ENCODE assay signal across 16 mouse cellular contexts in genomic region chr9:95672760-95673159, GRCm38 (mm10). TPM values are rescaled to one million over a fixed set of nuclear protein-coding genes. Genes with fewer than 3 reads are reported as not detected.
DNase-seq lines count a peak whose midpoint lies in the region; ATAC-seq and TF ChIP-seq lines count a peak whose summit lies in the region.
"Had no signal": no experiment of that assay in that cellular context is flagged by ENCODE, and none has a peak within 500 bp of the region (broad histone marks: within the 10 kb centered on the region; RNA-seq: fewer than 3 reads in every experiment).

No protein-coding gene starts in this region.

- no peak overlapping the region for H3K9ac ChIP-seq in kidney, postnatal 0 days (ENCODE audit: low read depth, low read length)
- H3K9ac ChIP-seq in kidney, embryonic 15.5 days = no peak overlapping the region
- no peak overlapping the region for H3K9ac ChIP-seq in CH12.LX (ENCODE audit: insufficient read depth, low read depth)
- H3K9ac ChIP-seq: embryonic facial prominence, embryonic 12.5 days; liver, embryonic 13.5 days had no signal

- no peak for TF ChIP-seq POLR2A in CH12.LX (IDR thresholded peaks at IDR 0.05; ENCODE audit: low read depth, low read length)
- no peak for TF ChIP-seq POLR2A in brain, embryonic 14.5 days (IDR thresholded peaks at IDR 0.05; ENCODE audit: borderline replicate concordance, extremely low read depth, insufficient read depth, insufficient read length, poor library complexity, severe bottlenecking)

- no peaks in the 10 kb centered on the region for H3K9me3 ChIP-seq in kidney, postnatal 0 days (replicated peaks; ENCODE audit: low read length)
- peaks cover 4% of the 10 kb centered on the region for H3K9me3 ChIP-seq in kidney, embryonic 15.5 days (replicated peaks)
- H3K9me3 ChIP-seq in CH12.LX (replicated peaks; ENCODE audit: low read length) = no peaks in the 10 kb centered on the region
- H3K9me3 ChIP-seq: embryonic facial prominence, embryonic 12.5 days; liver, embryonic 13.5 days had no signal

- no peak for ATAC-seq in kidney, postnatal 0 days (replicated peaks; ENCODE audit: low FRiP score, low read depth)
- no peak for ATAC-seq in kidney, embryonic 15.5 days (replicated peaks; ENCODE audit: low FRiP score)
- no peak for ATAC-seq in megakaryocyte, adult 5-6 weeks (ENCODE audit: poor library complexity, severe bottlenecking)
- ATAC-seq: hindbrain, embryonic 16.5 days had no signal

- H3K27me3 ChIP-seq in kidney, postnatal 0 days (ENCODE audit: insufficient read depth, low read length) = no peaks in the 10 kb centered on the region
- no peaks in the 10 kb centered on the region for H3K27me3 ChIP-seq in kidney, embryonic 15.5 days
- no peaks in the 10 kb centered on the region for H3K27me3 ChIP-seq in CH12.LX (replicated peaks)
- H3K27me3 ChIP-seq: embryonic facial prominence, embryonic 12.5 days; liver, embryonic 13.5 days had no signal

- no peak for DNase-seq in kidney, postnatal 0 days (ENCODE audit: low spot score)
- DNase-seq in 3T3-L1 (ENCODE audit: low read depth, low spot score) (peak; percentile 38), CH12.LX (ENCODE audit: extremely low read depth) (peak; percentile 11)
- DNase-seq in brain, embryonic 14.5 days (ENCODE audit: low read depth) = no peak
- DNase-seq in thymus, postnatal 10 days (ENCODE audit: low spot score in 2 of 2) = no peak
- DNase-seq in cerebellum, postnatal 4 days (ENCODE audit: low spot score in 2 of 2) = no peak
- DNase-seq: adrenal gland, postnatal 36 days; cerebellum, adult 8-10 months; gastrocnemius, postnatal 10 days; kidney, postnatal 25 days; liver, embryonic 13.5 days had no signal

- H3K27ac ChIP-seq in kidney, postnatal 0 days = no peak overlapping the region
- H3K27ac ChIP-seq in kidney, embryonic 15.5 days = no peak overlapping the region
- no peak overlapping the region for H3K27ac ChIP-seq in CH12.LX (ENCODE audit: insufficient read depth, low read depth)
- H3K27ac ChIP-seq: embryonic facial prominence, embryonic 12.5 days; liver, embryonic 13.5 days; midbrain, embryonic 10.5 days had no signal

- no peak overlapping the region for H3K4me3 ChIP-seq in kidney, postnatal 0 days (replicated peaks; ENCODE audit: low read depth, low read length)
- H3K4me3 ChIP-seq in kidney, embryonic 15.5 days (replicated peaks) = no peak overlapping the region
- no peak overlapping the region for H3K4me3 ChIP-seq in CH12.LX (replicated peaks in 1 of 3; ENCODE audit: low read depth in 2 of 3, low read length in 2 of 3, poor library complexity in 1 of 3)
- H3K4me3 ChIP-seq: embryonic facial prominence, embryonic 12.5 days; liver, embryonic 13.5 days; midbrain, embryonic 10.5 days had no signal

- dilution Hi-C loops in CH12.LX (cut with MboI; ENCODE audit: extremely low pct_ligation_motif_present, extremely low pct_unique_long_range_greater_than_20kb, low sequenced_read_pairs) = no loop called here

- H3K4me1 ChIP-seq in kidney, postnatal 0 days (replicated peaks; ENCODE audit: insufficient read depth, low read length) = no peaks in the 10 kb centered on the region
- no peaks in the 10 kb centered on the region for H3K4me1 ChIP-seq in kidney, embryonic 15.5 days
- H3K4me1 ChIP-seq in CH12.LX (ENCODE audit: control insufficient read depth in 1 of 2, insufficient read depth in 2 of 2) = 0 out of 4 replicates have a peak, but pooled peaks cover 0 to 3% of the 10 kb centered on the region in 2 experiments
- H3K4me1 ChIP-seq: embryonic facial prominence, embryonic 12.5 days; liver, embryonic 13.5 days had no signal

- H3K4me2 ChIP-seq in kidney, postnatal 0 days (ENCODE audit: low read length) = no peak overlapping the region
- H3K4me2 ChIP-seq in kidney, embryonic 15.5 days = no peak overlapping the region
- no peak overlapping the region for H3K4me2 ChIP-seq in CH12.LX (ENCODE audit: insufficient read depth, low read depth, poor library complexity, severe bottlenecking)
- H3K4me2 ChIP-seq: embryonic facial prominence, embryonic 12.5 days; liver, embryonic 13.5 days had no signal

- 83% methylated on average over 6 of the region's 6 CpGs for WGBS in kidney, postnatal 0 days
- 85% methylated on average over 6 of the region's 6 CpGs for WGBS in kidney, embryonic 15.5 days

- TF ChIP-seq RAD21 in CH12.LX (IDR thresholded peaks at IDR 0.05; ENCODE audit: low read depth, low read length) = peak; percentile 12

- peak; percentile 40; the same call in 1 of the 2 replicates for TF ChIP-seq CTCF in kidney, postnatal 0 days (IDR thresholded peaks at IDR 0.05; ENCODE audit: low read depth)
- TF ChIP-seq CTCF in CH12.LX (conservative IDR thresholded peaks at IDR 0.05 in 1 of 2, IDR thresholded peaks at IDR 0.05 in 1 of 2; ENCODE audit: low read depth in 2 of 2, low read length in 2 of 2) = peak; percentile 10 to 33; a peak in 2 of 4 replicates
- TF ChIP-seq CTCF in brain, embryonic 14.5 days (IDR thresholded peaks at IDR 0.05; ENCODE audit: borderline replicate concordance, extremely low read depth, insufficient read depth, insufficient read length) = peak; percentile 44; the same call in 1 of the 2 replicates

- no peaks in the 10 kb centered on the region for H3K36me3 ChIP-seq in kidney, postnatal 0 days (ENCODE audit: insufficient read depth, low read length)
- H3K36me3 ChIP-seq in kidney, embryonic 15.5 days = no peaks in the 10 kb centered on the region
- no peaks in the 10 kb centered on the region for H3K36me3 ChIP-seq in CH12.LX (replicated peaks in 1 of 2; ENCODE audit: control insufficient read depth in 1 of 2, insufficient read depth in 1 of 2, low read length in 1 of 2)
- H3K36me3 ChIP-seq: embryonic facial prominence, embryonic 12.5 days had no signal

- in situ Hi-C loops in CH12.LX (cut with MboI; ENCODE audit: low pct_ligation_motif_present, low pct_unique_long_range_greater_than_20kb, low sequenced_read_pairs) = no loop called here

- TF ChIP-seq EP300 in CH12.LX (IDR thresholded peaks at IDR 0.05; ENCODE audit: low read length) = no peak

- H3K79me2 ChIP-seq in CH12.LX (replicated peaks; ENCODE audit: control insufficient read depth, extremely low read depth, insufficient read depth, poor library complexity, severe bottlenecking) = no peaks in the 10 kb centered on the region

TF ChIP-seq in CH12.LX, 34 proteins besides CTCF, POLR2A, EP300 and RAD21:
- TF ChIP-seq POLR2AphosphoS2 (IDR thresholded peaks at IDR 0.05; ENCODE audit: low read depth, low read length) = no peak

RNA-seq across cellular contexts. Expression of gene Pcolce2, which starts 35.4 kb away (rescaled TPM):
- 0.88 and 1.5 TPM in 2 replicates for polyA plus RNA-seq in kidney, postnatal 0 days (2015; fragmentation: Nextera tagmentation; extraction: Ambion mirVana)
- polyA plus RNA-seq in kidney, embryonic 15.5 days (2015; fragmentation: Nextera tagmentation; extraction: Ambion mirVana) = 1.2 and 3.1 TPM in 2 replicates
- total RNA-seq in CH12.LX (2012; rRNA removed) = 0.04 TPM in 1 of 2 replicates, not detected in the other
- not detected in 2 replicates for total RNA-seq in CH12.LX (2014; rRNA removed)
- polyA plus RNA-seq in CH12.LX (2012; ENCODE audit: insufficient read length, low read depth) = 0.11 TPM in 1 of 2 replicates, not detected in the other
- polyA plus RNA-seq in brain, embryonic 14.5 days (2012; rRNA removed) = 0.19 and 1.00 TPM in 2 replicates
- not detected in 2 replicates for total RNA-seq in megakaryocyte, adult 5-6 weeks (2015)
- not detected in 2 replicates for total RNA-seq in megakaryocyte, adult 5-6 weeks (2017)

Comparison
In these comparisons a context has a peak if more than half of its experiments do, and no peak if none do; other contexts are left out.
1. DNase-seq: peak in 3T3-L1 (single experiment) and CH12.LX (single experiment); none in kidney, postnatal 0 days (single experiment), brain, embryonic 14.5 days (single experiment), thymus, postnatal 10 days (0 of 2) and cerebellum, postnatal 4 days (0 of 2).
2. Peak in every context shown above with its lines, with median percentiles within 50 percentile points of each other: CTCF ChIP-seq.